Mouse (Mus musculus) E14TG2a.4 (cell line): ENCODE data around the gene Selenbp1.

Experiments used
- CTCF ChIP-seq: conservative IDR thresholded peaks from 2 replicates; pipeline ENCODE4 v1.5.1; 2014; ENCODE audit warnings: low read length
- NANOG ChIP-seq: IDR thresholded peaks from 2 replicates; pipeline ENCODE4 v1.6.1; 2014; ENCODE audit warnings: borderline replicate concordance, low read length, mixed read lengths
- POU5F1 ChIP-seq: IDR thresholded peaks from 2 replicates; pipeline ENCODE4 v1.6.1; 2014; ENCODE audit warnings: low read length, borderline replicate concordance

DNA sequence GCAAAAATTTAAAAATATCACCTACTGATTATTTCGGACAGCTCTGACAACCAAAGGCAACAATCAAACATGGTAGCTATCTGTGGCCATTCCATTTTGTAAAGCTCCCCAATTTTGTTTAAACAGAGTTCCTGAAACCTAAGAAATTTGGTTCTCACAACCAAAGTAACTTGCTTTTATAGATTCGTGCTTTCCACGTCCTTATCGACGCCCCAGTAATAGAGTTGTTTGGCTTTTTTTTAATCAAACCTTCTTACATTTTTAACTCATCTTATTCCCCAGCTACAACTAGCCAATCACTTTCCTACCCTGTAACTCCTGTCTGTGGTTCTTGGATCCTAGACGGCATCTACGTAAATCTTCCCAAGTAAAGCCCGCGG is 20.5 kb downstream of the Selenbp1 start:
- TF ChIP-seq CTCF (no peak), NANOG (no peak), POU5F1 (no peak)
